Mouse (Mus musculus) liver, embryonic 12.5 days (tissue): ENCODE results near the gene Alk. TPM values are rescaled to one million over a fixed set of nuclear protein-coding genes. Genes with fewer than 3 reads are reported as not detected.

Experiments
- ATAC-seq: fragments of 200-750 bp; cut with Nextera tagmentation; 2 replicates; pipeline ENCODE4 v1.8.0; 2017; ENCODE audit warnings: moderate number of reproducible peaks, mild to moderate bottlenecking, moderate library complexity
- H3K27ac ChIP-seq: fragments of 300-500 bp; sonication (generic); 2 replicates; pipeline ENCODE4 v1.5.1; 2016; ENCODE audit warnings: mild to moderate bottlenecking
- H3K27me3 ChIP-seq: fragments of 300-500 bp; sonication (generic); replicated peaks from 2 replicates; pipeline ENCODE4 v1.6.1; 2016; ENCODE audit warnings: mild to moderate bottlenecking, moderate library complexity
- H3K36me3 ChIP-seq: fragments of 300-500 bp; sonication (generic); 2 replicates; pipeline ENCODE4 v1.6.1; 2016; ENCODE audit warnings: mild to moderate bottlenecking, moderate library complexity
- H3K4me1 ChIP-seq: fragments of 300-500 bp; sonication (generic); 2 replicates; pipeline ENCODE4 v1.6.1; 2016
- H3K4me2 ChIP-seq: fragments of 300-500 bp; sonication (generic); 2 replicates; pipeline ENCODE4 v1.6.1; 2016; ENCODE audit warnings: mild to moderate bottlenecking, moderate library complexity
- H3K4me3 ChIP-seq: fragments of 300-500 bp; sonication (generic); 2 replicates; pipeline ENCODE4 v1.5.1; 2016; ENCODE audit warnings: mild to moderate bottlenecking, moderate library complexity
- H3K9ac ChIP-seq: fragments of 300-500 bp; sonication (generic); 2 replicates; pipeline ENCODE4 v1.6.1; 2016; ENCODE audit warnings: mild to moderate bottlenecking, moderate library complexity
- H3K9me3 ChIP-seq: fragments of 300-500 bp; sonication (generic); replicated peaks from 2 replicates; pipeline ENCODE4 v1.6.1; 2016; ENCODE audit warnings: mild to moderate bottlenecking, moderate library complexity
- WGBS: fragments of 180-500 bp; shearing (Covaris S2); methylation state at CpG from one replicate; pipeline ENCODE4 v1.1.7; 2016; ENCODE audit not compliant: insufficient replicate concordance; 5-methylcytosine and 5-hydroxymethylcytosine counted together
- polyA plus RNA-seq: library from polyadenylated mRNA; unstranded; fragments of >200 nt; fragmentation: Nextera tagmentation; extraction: Ambion mirVana; gene quantifications from 2 replicates; pipeline ENCODE4 v1.2.1, GENCODE M21; 2016

Gene Alk
- polyA plus RNA-seq, 1 experiment from 2014 or later: 0.14 TPM

GRCm38 (mm10) chr17:71995539-71995938 lies 608.9 kb downstream of the Alk start:
- Histone ChIP-seq H3K4me2 (no peak overlapping the region), H3K9ac (no peak overlapping the region), H3K9me3 (no peaks in the 10 kb centered on the region), H3K36me3 (no peaks in the 10 kb centered on the region), H3K27me3 (no peaks in the 10 kb centered on the region), H3K4me3 (no peak overlapping the region), H3K27ac (no peak overlapping the region), H3K4me1 (no peaks in the 10 kb centered on the region)
- no peak for ATAC-seq
- 52% methylated on average over 3 of the region's 3 CpGs for WGBS

DNA sequence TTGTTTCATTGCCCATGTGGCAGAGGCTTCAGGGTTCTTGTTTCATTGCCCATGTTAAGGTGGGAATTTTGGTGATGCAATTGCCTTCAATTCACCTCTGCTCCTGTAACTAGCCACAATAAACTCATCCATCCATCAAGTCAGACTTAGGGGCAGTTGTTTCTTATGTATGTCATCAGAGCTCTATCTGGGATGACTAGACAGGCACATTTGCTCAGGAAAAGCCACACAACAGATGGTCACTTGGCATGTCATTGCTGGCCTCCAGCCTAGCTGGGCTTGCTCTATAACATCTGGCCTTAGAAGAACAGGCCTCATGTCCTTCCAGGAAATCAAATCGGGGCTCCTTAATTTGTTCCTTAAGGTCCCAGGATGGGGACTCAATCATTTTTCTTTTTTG lies 610.3 kb downstream of the Alk start:
- WGBS: 75% methylated on average over 1 of the region's 1 CpGs
- Histone ChIP-seq H3K9ac (no peak overlapping the region), H3K27me3 (no peaks in the 10 kb centered on the region), H3K27ac (no peak overlapping the region), H3K4me1 (no peaks in the 10 kb centered on the region), H3K9me3 (no peaks in the 10 kb centered on the region), H3K4me2 (no peak overlapping the region), H3K4me3 (no peak overlapping the region), H3K36me3 (no peaks in the 10 kb centered on the region)
- ATAC-seq: no peak

DNA sequence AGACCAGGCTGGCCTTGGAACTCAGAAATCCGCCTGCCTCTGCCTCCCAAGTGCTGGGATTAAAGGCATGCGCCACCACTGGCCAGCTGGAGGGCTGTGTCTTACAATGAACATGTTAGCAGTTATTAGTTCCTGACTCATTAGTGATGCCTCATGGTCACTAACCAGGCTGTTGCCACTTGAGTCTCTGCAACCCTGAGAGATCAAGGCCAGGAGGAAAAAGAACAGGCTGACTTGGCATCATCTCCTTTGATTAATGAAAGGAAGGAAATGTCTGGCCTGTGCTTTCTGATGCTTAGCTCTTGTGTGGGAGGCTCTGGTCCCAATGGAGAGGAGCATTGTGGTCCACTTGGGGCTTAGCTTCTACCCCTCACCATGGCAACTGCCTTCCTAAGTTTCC lies 611.4 kb downstream of the Alk start:
- H3K4me1 ChIP-seq: no peaks in the 10 kb centered on the region
- H3K4me3 ChIP-seq: no peak overlapping the region
- no peak overlapping the region for H3K27ac ChIP-seq
- 60% methylated on average over 2 of the region's 2 CpGs for WGBS
- H3K4me2 ChIP-seq: no peak overlapping the region
- H3K9ac ChIP-seq: no peak overlapping the region
- H3K27me3 ChIP-seq: no peaks in the 10 kb centered on the region
- no peak for ATAC-seq
- no peaks in the 10 kb centered on the region for H3K36me3 ChIP-seq
- no peaks in the 10 kb centered on the region for H3K9me3 ChIP-seq

DNA sequence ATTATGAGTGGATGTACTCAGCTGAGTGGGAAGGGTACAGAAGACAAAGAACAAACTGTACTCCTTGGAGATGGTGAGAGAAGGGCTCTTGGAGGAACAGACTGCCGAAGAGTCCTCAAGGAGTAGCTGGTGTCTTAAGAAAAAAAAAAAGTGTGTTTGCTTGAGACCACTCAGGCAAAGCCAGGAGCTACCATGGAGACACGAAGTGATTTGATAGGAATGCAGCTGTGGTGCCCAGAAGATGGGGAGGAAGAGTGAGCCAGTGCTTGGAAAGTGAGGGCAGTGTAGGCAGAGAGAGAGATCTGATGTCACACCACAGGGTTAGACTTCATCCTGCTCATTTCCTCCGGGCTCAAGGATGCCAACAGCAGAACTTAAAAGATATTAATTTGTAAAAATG lies 613.2 kb downstream of the Alk start:
- no peak for ATAC-seq
- WGBS: 49% methylated on average over 3 of the region's 3 CpGs
- H3K36me3 ChIP-seq: no peaks in the 10 kb centered on the region

DNA sequence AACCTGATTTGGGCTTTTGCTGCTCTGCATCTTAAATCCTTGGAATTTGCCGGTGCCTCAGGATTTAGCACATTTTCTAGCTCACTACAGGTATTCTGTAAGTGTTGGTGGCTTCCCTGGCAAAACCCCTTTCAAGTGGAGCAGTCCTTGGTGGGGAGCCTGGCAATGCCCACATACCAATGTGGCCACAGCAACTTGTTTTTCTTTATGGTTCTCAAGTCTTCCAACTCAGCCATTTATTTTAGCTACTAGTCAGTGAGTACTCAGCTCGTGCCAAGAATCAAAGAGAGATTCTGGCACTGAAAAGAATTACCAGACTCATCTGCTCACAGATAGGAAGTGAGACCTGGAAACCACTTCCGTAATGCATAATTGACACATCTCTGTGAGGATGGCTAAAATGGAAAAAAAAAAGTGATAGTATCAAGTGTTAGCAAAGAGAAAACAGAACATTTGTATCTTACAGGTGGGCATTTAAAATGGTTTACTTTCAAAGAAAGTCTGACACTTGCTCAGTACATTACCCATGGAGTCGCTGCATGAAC lies 614.2 kb downstream of the Alk start:
- no peak overlapping the region for H3K4me2 ChIP-seq
- no peak overlapping the region for H3K9ac ChIP-seq
- no peak for ATAC-seq
- no peak overlapping the region for H3K27ac ChIP-seq
- no peaks in the 10 kb centered on the region for H3K9me3 ChIP-seq
- H3K4me1 ChIP-seq: no peaks in the 10 kb centered on the region
- WGBS: 55% methylated on average over 4 of the region's 4 CpGs
- no peak overlapping the region for H3K4me3 ChIP-seq
- H3K27me3 ChIP-seq: no peaks in the 10 kb centered on the region
- H3K36me3 ChIP-seq: no peaks in the 10 kb centered on the region

More for the DNA sequence above, 613.2 kb downstream of the Alk start:
- no peak overlapping the region for H3K4me3 ChIP-seq
- H3K9ac ChIP-seq: no peak overlapping the region
- H3K4me2 ChIP-seq: no peak overlapping the region
- H3K27ac ChIP-seq: no peak overlapping the region
- H3K4me1 ChIP-seq: no peaks in the 10 kb centered on the region
- H3K9me3 ChIP-seq: no peaks in the 10 kb centered on the region
- H3K27me3 ChIP-seq: no peaks in the 10 kb centered on the region

DNA sequence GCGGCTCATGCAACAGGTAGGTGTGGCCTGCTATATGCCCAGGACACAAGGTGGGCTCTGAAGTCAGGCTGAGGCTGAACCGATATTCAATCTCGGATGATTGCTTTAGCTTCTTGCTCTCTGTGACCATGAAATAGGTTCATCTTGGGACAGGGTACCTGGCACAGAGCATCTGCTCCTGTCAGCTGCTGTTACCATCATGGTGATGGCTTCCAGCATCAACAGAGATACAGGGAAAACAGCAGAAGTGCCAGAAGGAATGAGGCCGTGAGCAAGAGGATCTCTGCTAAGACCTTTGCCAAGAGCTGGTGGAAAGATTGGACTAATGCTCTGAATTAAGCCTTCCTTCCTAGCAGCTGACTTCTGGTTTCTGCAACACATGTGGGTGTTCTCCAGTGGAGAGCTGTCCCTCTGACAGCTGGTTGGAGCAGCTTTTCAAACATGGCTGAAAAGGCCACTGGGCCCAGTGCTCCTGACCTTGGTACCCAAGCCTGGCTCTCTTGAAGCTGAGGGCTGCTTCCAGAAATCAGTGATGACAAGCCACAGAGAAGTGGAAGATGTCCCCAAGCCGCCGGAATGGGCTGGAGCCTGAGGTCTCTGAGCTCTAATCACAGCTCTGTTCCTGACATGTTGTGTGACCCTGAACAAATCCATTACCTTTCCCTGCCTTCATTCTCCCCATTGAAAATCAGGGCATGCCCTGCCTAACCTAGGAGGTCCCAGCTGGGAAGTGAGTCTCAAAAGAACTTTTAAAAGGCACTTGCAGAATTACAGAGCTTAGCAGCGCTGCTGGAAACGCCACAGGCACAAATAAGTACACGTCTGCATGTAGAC lies 615.5 kb downstream of the Alk start:
- Histone ChIP-seq H3K4me2 (no peak overlapping the region), H3K27ac (no peak overlapping the region), H3K4me3 (no peak overlapping the region), H3K9ac (no peak overlapping the region), H3K27me3 (no peaks in the 10 kb centered on the region), H3K4me1 (no peaks in the 10 kb centered on the region), H3K9me3 (no peaks in the 10 kb centered on the region), H3K36me3 (no peaks in the 10 kb centered on the region)
- ATAC-seq: no peak
- 67% methylated on average over 9 of the region's 9 CpGs for WGBS

DNA sequence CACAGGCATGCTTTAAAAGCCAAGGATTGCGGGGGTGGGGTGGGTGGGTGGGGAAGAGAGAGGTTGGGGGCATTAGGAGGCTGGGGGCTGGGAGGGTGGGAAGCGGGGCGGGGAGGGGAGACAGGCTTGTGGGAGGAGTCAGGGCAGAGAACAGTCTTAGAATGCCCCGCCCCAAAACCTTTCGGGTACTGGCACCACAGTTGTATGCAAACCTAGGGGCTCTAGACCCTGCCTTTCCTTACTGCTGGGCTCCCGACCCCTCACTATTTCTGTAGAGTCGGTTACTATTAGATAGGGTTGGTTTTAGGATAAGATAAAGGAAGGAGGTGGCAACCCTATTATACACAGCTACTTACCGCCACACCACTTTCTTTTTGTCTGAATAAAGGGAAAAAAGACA lies 617.4 kb downstream of the Alk start:
- Histone ChIP-seq H3K4me1 (no peaks in the 10 kb centered on the region), H3K27ac (no peak overlapping the region), H3K9ac (no peak overlapping the region), H3K9me3 (no peaks in the 10 kb centered on the region), H3K4me2 (peak overlapping the region; percentile 25), H3K27me3 (no peaks in the 10 kb centered on the region), H3K4me3 (no peak overlapping the region), H3K36me3 (no peaks in the 10 kb centered on the region)
- WGBS: 32% methylated on average over 7 of the region's 8 CpGs
- no peak for ATAC-seq

- WGBS: 22% methylated on average over 9 of the region's 9 CpGs
- H3K27ac ChIP-seq: no peak overlapping the region
- no peaks in the 10 kb centered on the region for H3K36me3 ChIP-seq
- no peak for ATAC-seq
- no peaks in the 10 kb centered on the region for H3K4me1 ChIP-seq
- H3K27me3 ChIP-seq: no peaks in the 10 kb centered on the region
- no peak overlapping the region for H3K9ac ChIP-seq
- H3K4me2 ChIP-seq: 0 out of 2 replicates have a peak overlapping the region, but pooled peaks have one; percentile 25
- no peak overlapping the region for H3K4me3 ChIP-seq
- no peaks in the 10 kb centered on the region for H3K9me3 ChIP-seq
These were observed 618.0 kb downstream of the Alk start for GRCm38 (mm10) chr17:71986456-71986855.

- H3K4me3 ChIP-seq: no peak overlapping the region
- H3K27me3 ChIP-seq: no peaks in the 10 kb centered on the region
- no peak overlapping the region for H3K4me2 ChIP-seq
- 73% methylated on average over 4 of the region's 4 CpGs for WGBS
- ATAC-seq: no peak
- H3K4me1 ChIP-seq: no peaks in the 10 kb centered on the region
- H3K27ac ChIP-seq: no peak overlapping the region
- H3K9me3 ChIP-seq: no peaks in the 10 kb centered on the region
- H3K36me3 ChIP-seq: no peaks in the 10 kb centered on the region
- no peak overlapping the region for H3K9ac ChIP-seq
These were observed 623.2 kb downstream of the Alk start for GRCm38 (mm10) chr17:71981177-71981576.

DNA sequence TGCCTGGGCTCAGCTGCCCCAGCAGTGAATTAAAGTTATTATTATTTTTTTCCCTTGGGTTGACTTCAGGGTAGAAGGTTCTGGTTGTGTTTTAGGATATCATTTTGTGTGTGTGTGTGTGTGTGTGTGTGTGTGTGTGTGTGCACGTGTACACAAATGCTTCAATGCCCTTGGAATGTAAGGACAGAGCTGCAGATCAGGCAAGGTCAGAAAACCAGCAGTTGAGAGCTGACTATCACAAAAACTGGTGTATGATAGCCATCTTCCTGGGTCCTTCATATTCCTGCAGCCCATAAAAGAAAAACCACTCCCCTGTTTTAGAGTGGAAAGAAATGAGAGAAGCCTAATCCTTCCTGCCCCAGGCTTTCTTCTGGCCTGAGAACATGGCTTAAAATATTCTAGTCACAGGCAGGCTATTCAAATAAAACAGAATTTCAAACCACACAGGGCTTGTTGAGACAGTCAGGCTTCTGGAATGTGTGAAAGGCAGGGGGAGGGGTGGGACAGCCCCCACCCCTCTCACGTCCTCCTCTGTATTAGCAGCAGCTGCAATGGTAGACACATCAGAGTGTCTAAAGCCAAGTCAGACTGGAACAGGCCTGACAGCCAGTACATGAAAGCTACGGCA lies 623.8 kb downstream of the Alk start:
- no peak overlapping the region for H3K4me3 ChIP-seq
- H3K27ac ChIP-seq: no peak overlapping the region
- H3K9ac ChIP-seq: no peak overlapping the region
- H3K4me2 ChIP-seq: no peak overlapping the region
- H3K27me3 ChIP-seq: no peaks in the 10 kb centered on the region
- no peaks in the 10 kb centered on the region for H3K9me3 ChIP-seq
- H3K4me1 ChIP-seq: no peaks in the 10 kb centered on the region
- ATAC-seq: no peak
- H3K36me3 ChIP-seq: no peaks in the 10 kb centered on the region
- 41% methylated on average over 3 of the region's 3 CpGs for WGBS

DNA sequence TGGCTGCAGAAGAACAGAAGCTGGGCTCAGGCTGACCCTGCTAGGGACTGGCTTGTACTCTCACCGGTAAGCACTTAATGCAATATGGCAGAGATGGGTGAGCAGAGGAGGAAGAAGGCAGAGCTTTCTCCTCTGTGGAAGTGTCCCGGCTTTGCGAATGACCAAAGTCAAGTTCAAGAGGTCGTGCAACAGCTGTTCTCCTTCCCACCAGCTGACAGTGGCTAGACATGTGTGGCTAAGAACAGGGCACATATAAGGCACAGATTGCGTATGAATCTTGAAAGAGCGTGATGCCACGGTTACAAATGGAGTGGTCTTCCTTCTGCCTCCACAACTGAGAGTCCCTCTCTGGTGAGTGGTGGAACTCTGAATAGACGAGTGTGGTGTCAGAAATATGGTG lies 625.3 kb downstream of the Alk start:
- WGBS: 65% methylated on average over 8 of the region's 8 CpGs
- Histone ChIP-seq H3K9me3 (no peaks in the 10 kb centered on the region), H3K4me1 (no peaks in the 10 kb centered on the region), H3K4me2 (no peak overlapping the region), H3K27ac (no peak overlapping the region), H3K27me3 (no peaks in the 10 kb centered on the region), H3K4me3 (no peak overlapping the region), H3K9ac (no peak overlapping the region), H3K36me3 (no peaks in the 10 kb centered on the region)
- no peak for ATAC-seq

GRCm38 (mm10) chr17:71976661-71977060 lies 627.8 kb downstream of the Alk start:
- 75% methylated on average over 4 of the region's 4 CpGs for WGBS
- no peak for ATAC-seq

More at GRCm38 (mm10) chr17:71976661-71977060, 627.8 kb downstream of the Alk start:
- no peak overlapping the region for H3K4me2 ChIP-seq
- no peaks in the 10 kb centered on the region for H3K9me3 ChIP-seq
- no peak overlapping the region for H3K27ac ChIP-seq
- no peak overlapping the region for H3K4me3 ChIP-seq
- no peaks in the 10 kb centered on the region for H3K36me3 ChIP-seq
- no peak overlapping the region for H3K9ac ChIP-seq
- no peaks in the 10 kb centered on the region for H3K27me3 ChIP-seq
- H3K4me1 ChIP-seq: no peaks in the 10 kb centered on the region
